Mouse (Mus musculus) layer of hippocampus, postnatal 25 days (tissue): ENCODE data around the gene Zyx. TPM values are rescaled to one million over a fixed set of nuclear protein-coding genes. Genes with fewer than 3 reads are reported as not detected.

Experiments used
- DNase-seq, 2 experiments: peaks; one replicate each; pipeline ENCODE4 v3.0.0; 2022; ENCODE audit warnings: mixed read lengths in 2 of 2, low spot score in 1 of 2; ENCODE audit errors: extremely low spot score in 1 of 2
- total RNA-seq, 2 experiments: library from RNA; stranded (reverse); gene quantifications; 2 replicates each; pipeline ENCODE4 v1.2.3; 2021

Zyx gene
- total RNA-seq, 2 experiments from 2014 or later: 47.9 to 51.7 TPM

GRCm38 (mm10) chr6:42391796-42392330 lies 42.4 kb downstream of the Zyx start:
- DNase-seq: no peak

DNA sequence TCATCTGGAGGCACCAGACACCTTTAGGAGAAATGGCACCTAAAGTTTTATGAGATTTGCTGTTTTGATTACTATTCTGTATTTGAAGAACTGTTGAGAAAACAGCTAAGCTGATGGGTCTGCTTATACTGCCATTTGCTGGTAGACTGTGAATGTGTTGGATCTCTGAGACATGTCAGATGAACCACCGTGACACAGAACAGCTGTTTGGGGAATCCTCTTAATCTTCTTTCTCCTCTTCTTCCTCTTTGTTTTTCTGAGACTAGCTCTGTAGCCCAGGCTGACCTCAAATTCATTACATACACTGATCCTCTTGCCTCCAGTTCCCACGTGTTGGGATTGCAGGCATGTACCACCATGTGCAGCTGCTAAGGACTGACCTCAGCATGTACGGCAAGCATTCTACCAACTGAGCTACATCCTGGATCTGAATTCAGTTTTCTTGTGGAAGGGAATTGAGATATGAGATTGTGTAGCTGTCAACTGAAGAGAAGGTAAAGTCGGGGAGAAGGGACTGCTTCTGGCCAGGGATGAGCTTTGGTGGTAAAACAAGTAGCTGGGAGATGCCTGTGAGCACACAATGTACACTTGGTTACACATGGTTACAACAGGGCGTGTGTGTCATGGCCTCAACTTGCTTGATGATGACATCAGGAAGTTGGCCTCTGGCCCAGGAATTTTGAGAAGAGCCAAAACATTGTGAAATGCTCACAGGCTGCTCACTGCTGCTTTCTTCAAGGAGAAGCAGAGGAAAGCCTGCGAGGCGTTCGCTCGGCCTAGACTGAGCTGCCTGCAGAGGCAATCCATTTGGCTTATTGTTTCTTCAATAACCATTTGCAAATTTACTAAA lies 46.8 kb downstream of the Zyx start:
- peak in 1 of 2 experiments; percentile 18 for DNase-seq

DNA sequence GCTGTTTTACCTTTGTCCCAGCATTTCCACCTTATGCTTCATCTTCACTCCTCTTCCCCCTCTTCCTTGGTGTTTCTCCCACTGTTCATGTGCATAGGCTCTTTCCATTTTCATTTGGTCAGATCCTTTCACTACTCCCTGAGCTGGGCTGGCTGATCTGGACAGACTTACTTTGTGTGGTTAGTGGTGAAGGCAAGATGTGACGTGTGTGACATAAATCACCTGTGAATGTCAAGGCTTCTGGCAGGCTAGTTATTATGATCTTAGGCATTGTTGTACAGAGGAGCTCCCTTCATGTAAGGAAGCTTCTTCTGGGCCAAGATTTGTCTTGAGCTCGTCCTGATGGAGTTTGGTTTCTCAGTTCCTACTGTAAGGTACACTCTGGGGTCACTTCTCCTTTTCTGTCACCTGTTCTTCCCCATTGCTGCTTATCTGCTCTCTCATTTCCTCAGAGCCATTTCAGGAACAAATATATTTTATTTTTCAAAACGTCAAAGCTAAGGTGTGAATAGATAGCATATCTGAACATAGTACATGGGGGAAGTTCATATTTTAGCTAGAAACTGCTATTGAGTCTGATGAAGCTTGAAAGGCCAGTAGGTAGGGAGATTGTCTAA lies 47.7 kb downstream of the Zyx start:
- DNase-seq: no peak

GRCm38 (mm10) chr6:42398285-42398684 lies 48.9 kb downstream of the Zyx start:
- DNase-seq: no peak

GRCm38 (mm10) chr6:42398998-42399397 lies 49.6 kb downstream of the Zyx start:
- DNase-seq: no peak

- DNase-seq: no peak
Observed at GRCm38 (mm10) chr6:42399938-42400337, 50.5 kb downstream of the Zyx start, which contains the start of gene Tas2r143. Gene Tas2r143 (plus strand): TSS chr6:42400238.

DNA sequence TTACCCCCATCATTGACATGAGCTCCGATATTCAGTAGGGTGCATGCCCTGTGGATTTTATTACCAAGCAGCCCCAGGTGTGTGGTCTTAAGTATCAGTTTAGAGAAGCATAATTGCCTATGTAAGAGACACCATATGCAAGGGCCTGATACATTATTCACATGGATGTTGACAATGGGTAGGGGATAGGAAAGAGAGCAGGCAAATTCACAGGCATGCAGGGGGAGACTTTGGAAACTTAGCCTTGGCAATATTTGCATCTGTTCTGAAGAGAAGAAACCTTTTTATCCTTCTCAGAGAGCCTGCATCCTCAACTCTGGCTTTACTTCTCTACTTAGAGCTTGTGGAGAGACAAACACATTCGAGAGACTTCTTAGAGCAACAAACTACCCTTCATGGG lies 55.7 kb downstream of the Zyx start, which contains the start of gene Tas2r135:
TSS of gene Tas2r135 (plus strand) at position 301 of the 400 bp plus-strand sequence.
- no peak for DNase-seq

Other genes starting within 250 kb of the Zyx start
- gene Tas2r139, start 208.7 kb upstream of the Zyx start, total RNA-seq: not detected
- not detected for gene Tas2r144, start 134.3 kb upstream of the Zyx start, total RNA-seq
- gene Gstk1, start 103.7 kb upstream of the Zyx start, total RNA-seq: 10 to 100 TPM; 10.2 to 13.7 TPM
- not detected for gene Tmem139, start 87.7 kb upstream of the Zyx start, total RNA-seq
- gene Casp2, start 84.6 kb upstream of the Zyx start, total RNA-seq: 10 to 100 TPM; 16.5 to 25.5 TPM
- gene Clcn1, start 62.9 kb upstream of the Zyx start, total RNA-seq: 1 to 10 TPM; 2.7 to 2.8 TPM
- gene Fam131b, start 25.0 kb upstream of the Zyx start, total RNA-seq: 10 to 100 TPM; 74.8 to 76.8 TPM
- under 1 TPM; 0.22 to 0.47 TPM for gene Epha1, start 23.6 kb downstream of the Zyx start, total RNA-seq
- gene Tas2r143, start 50.6 kb downstream of the Zyx start, total RNA-seq: not detected
- not detected for gene Tas2r135, start 55.8 kb downstream of the Zyx start, total RNA-seq
- not detected for gene Tas2r126, start 84.9 kb downstream of the Zyx start, total RNA-seq
- not detected for gene Olfr458, start 115.6 kb downstream of the Zyx start, total RNA-seq
- gene Olfr457, start 126.7 kb downstream of the Zyx start, total RNA-seq: not detected
- gene Olfr456, start 137.6 kb downstream of the Zyx start, total RNA-seq: not detected
- not detected for gene Olfr455, start 198.0 kb downstream of the Zyx start, total RNA-seq
- gene Tcaf3, start 248.1 kb downstream of the Zyx start, total RNA-seq: not detected